Mouse (Mus musculus) liver (tissue): ENCODE measurements at regions not wholly inside any gene's neighbourhood (a gene's known extent, or its start where the extent isn't known, plus 50 kb on each side); places are given as distances from the start of the nearest gene placed in this dataset.

ENCODE experiments used
- DNase-seq: peaks from one replicate; pipeline ENCODE4 v3.0.0-alpha.2; 2020; ENCODE audit warnings: mixed read lengths

- no peak for DNase-seq
Measured at GRCm38 (mm10) chr13:85430821-85431220, 141.9 kb upstream of the Rasa1 start.

DNA sequence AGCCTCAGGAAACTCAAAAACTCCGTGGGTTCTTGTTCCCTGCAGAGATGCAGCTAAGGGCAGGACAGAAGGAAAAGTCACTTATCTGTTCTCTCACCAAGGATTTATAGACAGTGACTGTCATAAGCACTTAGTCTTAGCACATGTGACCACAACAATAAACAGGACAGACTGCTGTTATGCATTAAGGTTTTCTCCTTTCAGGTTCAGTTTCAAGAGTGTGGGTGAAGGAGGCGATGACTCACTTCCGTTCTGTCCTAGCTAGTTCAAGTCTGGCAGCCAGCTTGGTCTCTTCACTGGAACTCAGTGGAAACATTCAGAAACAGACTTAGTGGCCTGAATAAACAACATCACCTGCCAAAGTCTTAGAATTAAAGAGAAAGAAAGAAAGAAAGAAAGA lies 141.1 kb upstream of the Rasa1 start:
- no peak for DNase-seq

GRCm38 (mm10) chr13:85418671-85419070 lies 129.7 kb upstream of the Rasa1 start:
- no peak for DNase-seq

- no peak for DNase-seq
Measured at GRCm38 (mm10) chr13:85414951-85415350, 126.0 kb upstream of the Rasa1 start.

DNA sequence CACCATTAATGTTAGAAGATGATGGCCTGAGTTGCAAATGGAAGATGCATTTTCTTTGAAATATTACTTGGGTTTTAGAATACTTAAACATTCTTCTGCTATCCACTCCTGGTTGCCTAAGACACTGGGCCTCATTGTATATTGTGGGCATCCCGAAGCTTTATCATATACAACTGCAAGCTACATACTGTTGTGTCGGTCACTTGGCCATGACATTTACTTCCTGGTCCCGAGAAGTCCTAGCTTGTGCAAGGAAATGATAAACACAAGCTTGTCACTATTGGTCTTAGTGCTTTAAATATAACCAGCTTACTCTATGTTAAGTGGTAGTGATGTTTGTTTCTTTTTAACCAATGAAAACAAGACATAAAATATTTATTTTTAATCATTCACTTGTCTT lies 122.4 kb upstream of the Rasa1 start:
- DNase-seq, result no peak

- DNase-seq, result no peak
Measured at GRCm38 (mm10) chr13:85398834-85399233, 109.9 kb upstream of the Rasa1 start.

DNA sequence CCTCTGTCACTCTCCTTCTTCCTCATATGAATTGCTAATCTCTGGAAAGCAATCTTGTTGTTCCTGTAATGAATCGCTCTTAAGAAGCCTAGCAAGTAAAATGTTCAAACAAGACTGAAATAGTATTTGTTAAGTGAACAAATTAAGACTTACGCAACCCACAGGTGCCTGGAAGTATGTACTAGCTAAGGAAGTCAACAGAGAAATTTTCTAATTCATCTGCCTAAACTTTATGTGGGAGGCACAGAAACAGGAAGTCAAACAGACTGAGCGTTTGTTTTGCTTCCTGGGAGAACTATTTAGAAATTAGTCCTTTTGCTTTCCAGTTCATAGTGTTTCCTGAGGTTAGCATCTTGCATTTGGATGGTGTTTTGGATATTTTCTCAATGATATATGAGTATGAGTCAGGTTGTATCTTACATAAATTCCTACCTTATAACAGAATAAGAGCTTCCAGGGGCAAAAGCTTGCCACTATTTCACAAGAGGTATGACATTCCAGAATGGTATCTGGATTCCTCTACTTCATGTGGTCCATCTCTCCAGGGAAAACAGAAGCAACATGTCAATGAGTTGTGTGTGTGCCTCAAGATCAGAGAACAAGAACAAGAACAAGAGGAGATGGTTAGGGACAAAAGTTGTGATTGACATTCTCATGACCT lies 87.5 kb upstream of the Rasa1 start:
- no peak for DNase-seq

DNA sequence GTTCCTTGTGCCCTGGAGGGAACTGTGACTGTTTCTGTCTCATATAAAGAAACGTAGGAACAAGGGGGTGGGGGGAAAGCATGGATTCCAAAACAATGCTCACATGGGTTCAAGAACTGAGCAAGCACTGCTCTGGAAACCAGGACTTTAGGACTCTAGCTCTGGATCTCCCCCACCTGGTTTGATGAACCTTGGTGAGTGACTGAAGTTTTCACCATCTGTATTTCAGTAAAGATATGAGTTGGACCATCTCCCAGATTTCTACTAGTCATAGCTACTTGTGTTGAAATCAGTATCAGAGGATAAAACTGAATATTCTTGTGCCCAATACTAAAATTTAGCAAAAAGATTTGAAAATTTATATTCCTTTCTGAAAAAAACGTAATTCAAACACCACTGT lies 70.7 kb upstream of the Rasa1 start:
- DNase-seq, result no peak

DNA sequence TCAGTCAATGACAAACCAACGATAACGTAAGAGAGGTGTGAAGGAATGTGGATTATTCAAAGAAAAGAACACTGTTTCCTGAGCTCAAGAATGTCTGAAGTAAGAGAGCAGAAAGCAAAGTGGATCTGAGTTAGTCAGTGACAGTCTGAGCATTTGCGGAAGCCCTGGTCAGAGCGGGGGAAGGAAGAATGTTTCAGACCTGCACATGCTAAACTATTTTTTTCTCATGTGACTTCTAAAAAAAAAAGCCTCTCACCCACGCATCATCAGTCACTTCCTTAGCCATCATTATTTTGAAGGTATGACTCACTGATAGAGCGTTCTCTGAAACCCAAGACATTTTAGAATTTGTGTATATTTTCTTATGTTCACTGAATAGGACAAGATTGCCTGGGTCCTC lies 70.2 kb upstream of the Rasa1 start:
- DNase-seq, result no peak

DNA sequence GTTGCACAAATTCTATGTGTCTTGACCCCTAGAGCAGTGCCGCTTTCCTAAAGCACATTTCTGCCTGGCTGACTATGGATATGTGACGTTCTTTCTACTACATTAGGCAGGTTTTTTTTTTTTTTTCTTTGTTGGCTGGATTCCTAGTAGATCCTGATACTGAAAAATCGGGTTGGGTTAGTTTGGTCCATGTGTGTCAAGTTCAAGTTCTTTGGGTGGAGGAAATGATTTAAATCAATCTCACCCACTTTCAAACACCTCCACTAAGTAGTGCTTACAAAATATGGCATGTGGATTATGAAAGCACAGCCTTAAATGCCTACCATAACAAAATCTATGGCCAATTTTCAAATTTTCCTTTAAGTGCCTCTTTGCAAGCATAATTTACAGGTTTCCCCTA lies 63.1 kb upstream of the Rasa1 start:
- no peak for DNase-seq
